Mouse (Mus musculus) lung, embryonic 15.5 days (tissue): ENCODE results near the gene Cdk5rap2. TPM values are rescaled to one million over a fixed set of nuclear protein-coding genes. Genes with fewer than 3 reads are reported as not detected.
A peak's percentile ranks its signal among the peaks of the same experiment; 100 is the strongest.

ENCODE experiments used
- ATAC-seq: fragments of 200-750 bp; cut with Nextera tagmentation; 2 replicates; pipeline ENCODE4 v1.8.0; 2017; ENCODE audit warnings: moderate number of reproducible peaks, borderline replicate concordance; ENCODE audit not compliant: low FRiP score, low TSS enrichment; ENCODE audit errors: extremely low read depth
- H3K27ac ChIP-seq: fragments of 300-500 bp; sonication (generic); 2 replicates; pipeline ENCODE4 v1.5.1; 2015; ENCODE audit warnings: moderate library complexity, mild to moderate bottlenecking, inconsistent platforms
- H3K27me3 ChIP-seq: fragments of 300-500 bp; sonication (generic); 2 replicates; pipeline ENCODE4 v1.6.1; 2015; ENCODE audit warnings: inconsistent platforms
- H3K36me3 ChIP-seq: fragments of 300-500 bp; sonication (generic); 2 replicates; pipeline ENCODE4 v1.6.1; 2015; ENCODE audit warnings: inconsistent platforms
- H3K4me1 ChIP-seq: fragments of 300-500 bp; sonication (generic); 2 replicates; pipeline ENCODE4 v1.6.1; 2015; ENCODE audit warnings: inconsistent platforms
- H3K4me2 ChIP-seq: fragments of 300-500 bp; sonication (generic); 2 replicates; pipeline ENCODE4 v1.6.1; 2015; ENCODE audit warnings: inconsistent platforms, mild to moderate bottlenecking, moderate library complexity
- H3K4me3 ChIP-seq: fragments of 300-500 bp; sonication (generic); 2 replicates; pipeline ENCODE4 v1.5.1; 2015; ENCODE audit warnings: mild to moderate bottlenecking, inconsistent platforms
- H3K9ac ChIP-seq: fragments of 300-500 bp; sonication (generic); 2 replicates; pipeline ENCODE4 v1.6.1; 2015; ENCODE audit warnings: inconsistent platforms
- H3K9me3 ChIP-seq: fragments of 300-500 bp; sonication (generic); 2 replicates; pipeline ENCODE4 v1.6.1; 2016; ENCODE audit warnings: inconsistent platforms
- WGBS: fragments of 180-500 bp; shearing (Covaris S2); methylation state at CpG from one replicate; pipeline ENCODE4 v1.1.7; 2015; 5-methylcytosine and 5-hydroxymethylcytosine counted together
- polyA plus RNA-seq: library from polyadenylated mRNA; unstranded; fragments of >200 nt; fragmentation: Nextera tagmentation; extraction: Ambion mirVana; gene quantifications from 2 replicates; pipeline ENCODE4 v1.2.1, GENCODE M21; 2015

The Cdk5rap2 gene
- 18.8 and 19.5 TPM in 2 replicates for polyA plus RNA-seq

- Histone ChIP-seq H3K9me3 (no peaks in the 10 kb centered on the region), H3K4me1 (peaks cover 21% of the 10 kb centered on the region), H3K4me3 (peak within 1 kb of the TSS; percentile 92), H3K27me3 (no peaks in the 10 kb centered on the region), H3K27ac (peak within 1 kb of the TSS; percentile 77), H3K9ac (peak within 1 kb of the TSS; percentile 93), H3K4me2 (peak within 1 kb of the TSS; percentile 57), H3K36me3 (no peaks in the 10 kb centered on the region)
- ATAC-seq = peak; percentile 99
- WGBS = under 1% methylated on average over 51 of the region's 55 CpGs
Measured at GRCm38 (mm10) chr4:70409994-70410721, at the start of gene Cdk5rap2. Gene Cdk5rap2, minus strand, starts transcription at chr4:70410443.

GRCm38 (mm10) chr4:70452161-70452560 lies 41.9 kb upstream of the Cdk5rap2 start:
- no peak overlapping the region for H3K27ac ChIP-seq
- no peak overlapping the region for H3K4me3 ChIP-seq
- H3K27me3 ChIP-seq = no peaks in the 10 kb centered on the region
- H3K4me1 ChIP-seq = no peaks in the 10 kb centered on the region
- no peak overlapping the region for H3K4me2 ChIP-seq
- H3K36me3 ChIP-seq = no peaks in the 10 kb centered on the region
- H3K9ac ChIP-seq = no peak overlapping the region
- no peak for ATAC-seq
- H3K9me3 ChIP-seq = no peaks in the 10 kb centered on the region
- WGBS = 62% methylated on average over 3 of the region's 3 CpGs

GRCm38 (mm10) chr4:70451750-70452149 lies 41.5 kb upstream of the Cdk5rap2 start:
- H3K9me3 ChIP-seq = no peaks in the 10 kb centered on the region
- no peak overlapping the region for H3K4me3 ChIP-seq
- H3K4me2 ChIP-seq = no peak overlapping the region
- 0% methylated on average over 2 of the region's 2 CpGs for WGBS
- ATAC-seq = no peak
- no peaks in the 10 kb centered on the region for H3K27me3 ChIP-seq
- no peak overlapping the region for H3K27ac ChIP-seq
- no peak overlapping the region for H3K9ac ChIP-seq
- no peaks in the 10 kb centered on the region for H3K36me3 ChIP-seq
- H3K4me1 ChIP-seq = no peaks in the 10 kb centered on the region

- Histone ChIP-seq H3K27ac (no peak overlapping the region), H3K4me3 (no peak overlapping the region), H3K36me3 (no peaks in the 10 kb centered on the region), H3K9ac (no peak overlapping the region), H3K4me1 (no peaks in the 10 kb centered on the region), H3K27me3 (no peaks in the 10 kb centered on the region), H3K4me2 (no peak overlapping the region), H3K9me3 (no peaks in the 10 kb centered on the region)
- ATAC-seq = no peak
- 82% methylated on average over 1 of the region's 1 CpGs for WGBS
Measured at GRCm38 (mm10) chr4:70449668-70450067, 39.4 kb upstream of the Cdk5rap2 start.

- WGBS = 84% methylated on average over 3 of the region's 3 CpGs
- Histone ChIP-seq H3K36me3 (no peaks in the 10 kb centered on the region), H3K27ac (no peak overlapping the region), H3K9ac (no peak overlapping the region), H3K27me3 (no peaks in the 10 kb centered on the region), H3K9me3 (no peaks in the 10 kb centered on the region), H3K4me3 (no peak overlapping the region), H3K4me1 (no peaks in the 10 kb centered on the region), H3K4me2 (no peak overlapping the region)
- ATAC-seq = no peak
Measured at GRCm38 (mm10) chr4:70446774-70447173, 36.5 kb upstream of the Cdk5rap2 start.

- ATAC-seq = no peak
Measured at GRCm38 (mm10) chr4:70420202-70420601, 10.0 kb upstream of the Cdk5rap2 start.

GRCm38 (mm10) chr4:70412126-70412525 lies 1.9 kb upstream of the Cdk5rap2 start:
- no peak overlapping the region for H3K4me3 ChIP-seq
- whole genome bisulfite sequencing = 77% methylated on average over 2 of the region's 2 CpGs

More at GRCm38 (mm10) chr4:70420202-70420601, 10.0 kb upstream of the Cdk5rap2 start:
- Histone ChIP-seq H3K4me2 (no peak overlapping the region), H3K9ac (no peak overlapping the region), H3K4me1 (no peaks in the 10 kb centered on the region), H3K9me3 (no peaks in the 10 kb centered on the region), H3K27me3 (no peaks in the 10 kb centered on the region), H3K27ac (no peak overlapping the region), H3K4me3 (no peak overlapping the region), H3K36me3 (no peaks in the 10 kb centered on the region)
- WGBS = 58% methylated on average over 2 of the region's 2 CpGs

GRCm38 (mm10) chr4:70409456-70409855 lies 787 bp downstream of the Cdk5rap2 start:
- ATAC-seq = no peak
- WGBS = 19% methylated on average over 9 of the region's 9 CpGs
- peak overlapping the region; percentile 57 for H3K4me2 ChIP-seq
- peak overlapping the region; percentile 92 for H3K4me3 ChIP-seq
- H3K36me3 ChIP-seq = no peaks in the 10 kb centered on the region
- H3K9me3 ChIP-seq = no peaks in the 10 kb centered on the region
- H3K9ac ChIP-seq = peak overlapping the region; percentile 93
- H3K4me1 ChIP-seq = peaks cover 21% of the 10 kb centered on the region
- H3K27ac ChIP-seq = no peak overlapping the region
- no peaks in the 10 kb centered on the region for H3K27me3 ChIP-seq

More at GRCm38 (mm10) chr4:70412126-70412525, 1.9 kb upstream of the Cdk5rap2 start:
- H3K4me1 ChIP-seq = peaks cover 18% of the 10 kb centered on the region
- no peak for ATAC-seq
- H3K27ac ChIP-seq = no peak overlapping the region
- no peaks in the 10 kb centered on the region for H3K36me3 ChIP-seq
- H3K27me3 ChIP-seq = no peaks in the 10 kb centered on the region
- H3K4me2 ChIP-seq = no peak overlapping the region
- no peaks in the 10 kb centered on the region for H3K9me3 ChIP-seq
- H3K9ac ChIP-seq = no peak overlapping the region

- no peaks in the 10 kb centered on the region for H3K27me3 ChIP-seq
- no peak for ATAC-seq
- WGBS = 68% methylated on average over 9 of the region's 9 CpGs
- H3K9ac ChIP-seq = no peak overlapping the region
- H3K36me3 ChIP-seq = peaks cover 43% of the 10 kb centered on the region
- H3K9me3 ChIP-seq = no peaks in the 10 kb centered on the region
- H3K4me1 ChIP-seq = 0 out of 2 replicates have a peak, but pooled peaks cover 3% of the 10 kb centered on the region
- no peak overlapping the region for H3K27ac ChIP-seq
- H3K4me3 ChIP-seq = no peak overlapping the region
- no peak overlapping the region for H3K4me2 ChIP-seq
Measured at GRCm38 (mm10) chr4:70402109-70402819, 8.0 kb downstream of the Cdk5rap2 start.

GRCm38 (mm10) chr4:70399476-70399875 lies 10.8 kb downstream of the Cdk5rap2 start:
- Histone ChIP-seq H3K4me1 (no peaks in the 10 kb centered on the region), H3K27me3 (no peaks in the 10 kb centered on the region)

GRCm38 (mm10) chr4:70399074-70399473 lies 11.2 kb downstream of the Cdk5rap2 start:
- 94% methylated on average over 2 of the region's 2 CpGs for WGBS
- no peak for ATAC-seq
- Histone ChIP-seq H3K9ac (no peak overlapping the region), H3K36me3 (peaks cover 43% of the 10 kb centered on the region), H3K4me3 (no peak overlapping the region), H3K9me3 (no peaks in the 10 kb centered on the region), H3K4me1 (no peaks in the 10 kb centered on the region), H3K27me3 (no peaks in the 10 kb centered on the region), H3K27ac (no peak overlapping the region), H3K4me2 (no peak overlapping the region)

More at GRCm38 (mm10) chr4:70399476-70399875, 10.8 kb downstream of the Cdk5rap2 start:
- Histone ChIP-seq H3K4me3 (no peak overlapping the region), H3K4me2 (no peak overlapping the region), H3K27ac (no peak overlapping the region), H3K9ac (no peak overlapping the region), H3K9me3 (no peaks in the 10 kb centered on the region), H3K36me3 (peaks cover 43% of the 10 kb centered on the region)
- 84% methylated on average over 5 of the region's 5 CpGs for WGBS
- no peak for ATAC-seq

- Histone ChIP-seq H3K4me3 (no peak overlapping the region), H3K9me3 (no peaks in the 10 kb centered on the region), H3K27me3 (no peaks in the 10 kb centered on the region), H3K9ac (no peak overlapping the region), H3K4me2 (no peak overlapping the region), H3K36me3 (peaks cover 39% of the 10 kb centered on the region), H3K27ac (no peak overlapping the region), H3K4me1 (no peaks in the 10 kb centered on the region)
- no peak for ATAC-seq
- WGBS = 80% methylated on average over 4 of the region's 4 CpGs
Measured at GRCm38 (mm10) chr4:70398088-70398487, 12.2 kb downstream of the Cdk5rap2 start.
